Mouse (Mus musculus) bone marrow, adult 2 months (tissue): ENCODE measurements at regions not wholly inside any gene's neighbourhood (a gene's known extent, or its start where the extent isn't known, plus 50 kb on each side); places are given as distances from the start of the nearest gene placed in this dataset.

Experiments used
- CTCF ChIP-seq: fragments of 200-500 bp; IDR thresholded peaks from 2 replicates; pipeline ENCODE4 v1.5.1; 2011; ENCODE audit warnings: low read length, control low read depth; ENCODE audit not compliant: control insufficient read depth, insufficient read depth
- POLR2A ChIP-seq: fragments of 200-500 bp; IDR thresholded peaks from 2 replicates; pipeline ENCODE4 v1.6.1; 2011; ENCODE audit warnings: low read depth, mild to moderate bottlenecking, control low read depth, low read length, borderline replicate concordance; ENCODE audit not compliant: control insufficient read depth

DNA sequence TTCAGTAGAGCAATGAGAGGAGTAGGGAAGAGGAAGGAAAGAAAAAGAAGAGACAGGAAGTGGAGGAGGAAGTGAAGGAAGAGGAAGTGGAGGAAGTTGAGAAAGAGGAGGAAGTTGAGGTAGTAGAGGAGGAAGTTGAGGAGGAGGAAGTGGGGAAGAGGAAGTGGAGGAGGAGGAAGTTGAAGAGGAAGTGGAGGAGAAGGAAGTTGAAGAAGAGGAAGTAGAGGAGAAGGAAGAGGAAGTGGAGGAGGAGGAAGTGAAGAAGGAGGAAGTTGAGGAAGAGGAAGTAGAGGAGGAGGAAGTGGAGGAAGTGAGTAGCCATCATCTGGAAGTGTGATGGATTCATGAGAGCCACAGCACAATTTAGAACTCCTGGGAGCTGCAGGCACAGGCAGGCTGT is 122.2 kb downstream of the H2afy start:
- TF ChIP-seq CTCF: no peak
- TF ChIP-seq POLR2A: no peak
